Mouse (Mus musculus) mesoderm, embryonic 11.5 days (tissue): ENCODE data around the gene Trim27.

Experiments used
- DNase-seq: peaks from one replicate; pipeline ENCODE4 v3.0.0-alpha.2; 2012; ENCODE audit warnings: low read depth, low spot score

Gene Trim27

GRCm38 (mm10) chr13:21172241-21173027 is 6.8 kb upstream of the Trim27 start:
- DNase-seq, result peak; percentile 84

- peak; percentile 87 for DNase-seq
These were observed 6.2 kb upstream of the Trim27 start for GRCm38 (mm10) chr13:21173072-21173471.

- no peak for DNase-seq
These were observed 2.5 kb upstream of the Trim27 start for GRCm38 (mm10) chr13:21176733-21177132.

GRCm38 (mm10) chr13:21177657-21178056 is 1.6 kb upstream of the Trim27 start:
- DNase-seq, result no peak

GRCm38 (mm10) chr13:21178364-21178763 is 881 bp upstream of the Trim27 start:
- DNase-seq, result no peak

- peak; percentile 84 for DNase-seq
These were observed 692 bp downstream of the Trim27 start for GRCm38 (mm10) chr13:21179724-21180550.

GRCm38 (mm10) chr13:21180551-21181530 is 1.6 kb downstream of the Trim27 start:
- DNase-seq, result peak; percentile 58

GRCm38 (mm10) chr13:21181996-21182395 is 2.8 kb downstream of the Trim27 start:
- DNase-seq, result no peak

GRCm38 (mm10) chr13:21183066-21183465 is 3.8 kb downstream of the Trim27 start:
- DNase-seq, result no peak

GRCm38 (mm10) chr13:21183661-21184060 is 4.4 kb downstream of the Trim27 start:
- no peak for DNase-seq

- DNase-seq, result no peak
These were observed 6.3 kb downstream of the Trim27 start for GRCm38 (mm10) chr13:21185521-21185920.

GRCm38 (mm10) chr13:21195406-21196228 is 16.4 kb downstream of the Trim27 start:
- no peak for DNase-seq

- no peak for DNase-seq
These were observed 18.5 kb downstream of the Trim27 start for GRCm38 (mm10) chr13:21197721-21198120.

- DNase-seq, result no peak
These were observed 19.1 kb downstream of the Trim27 start for GRCm38 (mm10) chr13:21198313-21198712.

- DNase-seq, result no peak
These were observed 20.1 kb downstream of the Trim27 start for GRCm38 (mm10) chr13:21199046-21200028.

GRCm38 (mm10) chr13:21200043-21200999 is 21.1 kb downstream of the Trim27 start:
- DNase-seq, result peak; percentile 95

GRCm38 (mm10) chr13:21215275-21215983 is 36.2 kb downstream of the Trim27 start:
- peak; percentile 84 for DNase-seq

GRCm38 (mm10) chr13:21216781-21217180 is 37.5 kb downstream of the Trim27 start:
- DNase-seq, result no peak
